Mouse (Mus musculus): Measurements from ENCODE around the gene Gm45618.

DNA sequence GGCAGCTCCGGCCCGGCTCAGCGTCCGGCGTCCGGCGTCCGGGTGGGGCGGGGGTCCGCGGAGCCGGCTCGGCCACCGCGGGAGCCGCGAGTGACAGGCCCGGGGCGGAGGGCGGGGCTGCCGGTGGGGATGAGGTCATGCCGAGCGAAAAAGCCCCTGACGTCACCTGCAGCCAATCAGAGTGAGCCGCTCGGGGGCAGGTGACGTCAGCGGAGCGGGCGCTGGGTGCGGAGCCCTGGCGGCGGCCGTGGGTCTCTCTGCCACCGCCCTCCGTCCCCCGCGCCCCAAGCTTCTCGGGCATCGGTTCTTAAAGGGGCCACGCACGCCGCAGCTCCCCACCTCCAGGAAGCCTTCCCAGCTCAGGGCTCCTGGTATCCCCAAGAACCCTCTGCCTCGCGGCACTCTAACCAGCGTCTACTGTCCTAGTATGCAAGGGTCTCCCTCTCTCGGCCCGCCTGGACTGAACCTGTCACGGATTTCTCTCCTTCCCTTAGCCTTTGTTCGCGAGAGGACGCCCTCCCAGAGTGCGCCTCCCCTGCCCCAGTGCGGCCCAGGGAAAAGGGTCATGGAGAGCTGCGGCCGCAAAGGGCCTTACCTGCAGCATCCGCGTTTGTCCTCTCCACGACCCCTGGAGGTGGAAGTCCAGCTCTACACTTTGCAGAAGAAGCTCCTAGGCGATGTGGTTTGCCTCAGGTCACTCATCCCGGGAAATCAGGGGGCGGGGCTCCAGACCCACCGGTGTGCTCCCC is 25.2 kb downstream of the Gm45618 start, which contains the start of gene Dusp8:
- TF ChIP-seq CTCF (IDR thresholded peaks at IDR 0.05; ENCODE audit: low read depth) (peak; percentile 64), EP300 (IDR thresholded peaks at IDR 0.05; ENCODE audit: low read depth) (no peak)

Data from liver, embryonic 14.5 days (tissue).